Mouse (Mus musculus) gastrocnemius, postnatal 4 days (tissue): ENCODE measurements around the gene Cyp2j13. TPM values are rescaled to one million over a fixed set of nuclear protein-coding genes. Genes with fewer than 3 reads are reported as not detected.
"Not testable (repeated sequence)": the region's sequence is repeated elsewhere in the genome, so short reads cannot be mapped to it uniquely, and the experiment has no call there.

Source experiments
- DNase-seq, 2 experiments: peaks; one replicate each; pipeline ENCODE4 v3.0.0; 2021 to 2022; ENCODE audit warnings: low spot score in 2 of 2, mixed read lengths in 2 of 2
- long read RNA-seq, 2 experiments: library from polyadenylated mRNA; stranded (forward); transcript quantifications; one replicate each; pipeline ENCODE4 v2.0.0; 2021
- total RNA-seq, 2 experiments: library from RNA; stranded (reverse); gene quantifications; 2 replicates each; pipeline ENCODE4 v1.2.3; 2021

Cyp2j13 gene
- total RNA-seq = not detected
- long read RNA-seq, experiment 1 = 0 reads
- long read RNA-seq, experiment 2 = 0 reads

- peak; percentile 19 to 45 for DNase-seq
Measured at GRCm38 (mm10) chr4:96077261-96078125, at the start of gene Cyp2j13. Cyp2j13 (minus strand) TSS chr4:96077546.

GRCm38 (mm10) chr4:96096841-96097240, 19.5 kb upstream of the Cyp2j13 start:
- DNase-seq = no peak

GRCm38 (mm10) chr4:96091869-96092268, 14.5 kb upstream of the Cyp2j13 start:
- DNase-seq = no peak

GRCm38 (mm10) chr4:96089356-96090048, 12.2 kb upstream of the Cyp2j13 start:
- DNase-seq = not testable (repeated sequence)

GRCm38 (mm10) chr4:96078308-96078707, 962 bp upstream of the Cyp2j13 start:
- no peak for DNase-seq

- DNase-seq = no peak
Measured at GRCm38 (mm10) chr4:96062045-96062444, 15.3 kb downstream of the Cyp2j13 start.

GRCm38 (mm10) chr4:96060106-96060505, 17.2 kb downstream of the Cyp2j13 start:
- DNase-seq = no peak

- no peak for DNase-seq
Measured at GRCm38 (mm10) chr4:96028412-96028811, 48.9 kb downstream of the Cyp2j13 start.

GRCm38 (mm10) chr4:96022803-96023202, 54.5 kb downstream of the Cyp2j13 start:
- DNase-seq = no peak

GRCm38 (mm10) chr4:96016875-96017274, 60.5 kb downstream of the Cyp2j13 start:
- DNase-seq = no peak

- not testable (repeated sequence) for DNase-seq
Measured at GRCm38 (mm10) chr4:95982221-95982620, 95.1 kb downstream of the Cyp2j13 start.

Other genes with a start within 250 kb of the Cyp2j13 start
- 10 to 100 TPM; 12.2 to 13.7 TPM for gene Hook1, start 110.3 kb downstream of the Cyp2j13 start, total RNA-seq
- not detected for gene Cyp2j12, start 63.6 kb upstream of the Cyp2j13 start, total RNA-seq
- gene Cyp2j7, start 159.1 kb upstream of the Cyp2j13 start, total RNA-seq = not detected